ENCODE assay signal across 13 mouse cellular contexts in the genomic region with DNA sequence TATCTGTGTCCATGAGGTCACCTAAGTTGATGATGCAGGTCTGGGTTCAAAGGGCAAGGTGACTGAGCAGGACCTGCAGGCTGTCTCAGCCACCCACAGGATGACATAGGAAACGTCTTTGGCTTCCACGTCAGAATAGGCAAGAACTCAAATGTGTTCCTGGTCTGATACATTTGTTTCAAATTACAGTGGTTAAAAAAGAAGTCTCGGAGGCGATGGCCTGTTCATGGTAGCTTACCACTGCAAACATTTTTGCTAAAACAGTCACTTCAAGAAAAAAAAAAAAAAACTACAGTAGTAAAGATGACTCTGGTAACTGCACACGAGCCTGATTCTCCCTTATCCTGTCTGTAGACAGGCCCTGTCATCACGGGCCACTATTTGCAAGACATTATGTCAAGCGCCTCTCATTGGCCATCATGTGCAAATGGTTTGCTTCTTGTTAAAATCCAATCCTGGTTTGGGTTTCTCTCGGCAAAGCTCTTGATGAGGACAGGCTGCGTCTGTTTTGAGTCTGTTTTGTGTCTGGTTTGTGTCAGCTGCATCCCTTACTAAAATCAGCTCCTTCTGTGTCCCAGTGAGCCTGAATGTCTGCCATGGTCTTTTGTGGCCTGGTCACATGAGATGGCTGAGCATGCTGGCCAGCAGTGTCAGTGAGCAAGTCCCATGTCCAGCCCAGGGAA. TPM values are rescaled to one million over a fixed set of nuclear protein-coding genes. Genes with fewer than 3 reads are reported as not detected.
A peak's percentile ranks its signal among the peaks of the same experiment; 100 is the strongest.
DNase-seq lines count a peak whose midpoint lies in the region; ATAC-seq lines count a peak whose summit lies in the region.
"Had no signal": no experiment of that assay in that cellular context is flagged by ENCODE, and none has a peak within 500 bp of the region (broad histone marks: within the 10 kb centered on the region; RNA-seq: fewer than 3 reads in every experiment).

No protein-coding gene starts in this region.

- H3K4me1 ChIP-seq in forebrain, embryonic 10.5 days: peaks cover 57% of the 10 kb centered on the region
- peaks cover 16% of the 10 kb centered on the region; the same call in 1 of the 2 replicates for H3K4me1 ChIP-seq in forebrain, embryonic 11.5 days (replicated peaks; ENCODE audit: control insufficient read depth, insufficient read depth, low read length)
- H3K4me1 ChIP-seq in heart, embryonic 13.5 days: peaks cover 62% of the 10 kb centered on the region
- H3K4me1 ChIP-seq in midbrain, embryonic 12.5 days: peaks cover 33% of the 10 kb centered on the region

- ATAC-seq in forebrain, embryonic 11.5 days (replicated peaks; ENCODE audit: low FRiP score): no peak
- ATAC-seq in heart, embryonic 13.5 days (ENCODE audit: extremely low read depth, insufficient number of reproducible peaks, low FRiP score, low TSS enrichment): no peak
- ATAC-seq in midbrain, embryonic 12.5 days (ENCODE audit: low FRiP score, low read depth): no peak

- DNase-seq in forebrain, embryonic 10.5 days (ENCODE audit: extremely low spot score, low spot score): no peak
- DNase-seq in forebrain, embryonic 11.5 days (ENCODE audit: low spot score): no peak
- DNase-seq in embryo, embryonic 11 days: peak; percentile 45
- DNase-seq in left cerebral cortex, postnatal 4 days: no peak
- DNase-seq in cerebellum, adult 18-20 months: no peak
- no peak for DNase-seq in retina, postnatal 1 day
- DNase-seq: adrenal gland, adult 2 months; cerebellum, adult 11-12 months; kidney, postnatal 10 days had no signal

- H3K27me3 ChIP-seq in forebrain, embryonic 10.5 days (ENCODE audit: poor library complexity, severe bottlenecking): no peaks in the 10 kb centered on the region; the same call in 1 of the 2 replicates
- H3K27me3 ChIP-seq in forebrain, embryonic 11.5 days (ENCODE audit: control insufficient read depth, insufficient read depth, low read length): no peaks in the 10 kb centered on the region
- H3K27me3 ChIP-seq in heart, embryonic 13.5 days (replicated peaks): peaks cover 71% of the 10 kb centered on the region
- 0 out of 2 replicates have a peak, but pooled peaks cover 8% of the 10 kb centered on the region for H3K27me3 ChIP-seq in midbrain, embryonic 12.5 days
- H3K27me3 ChIP-seq: hindbrain, embryonic 13.5 days had no signal

- H3K9me3 ChIP-seq in forebrain, embryonic 10.5 days: no peaks in the 10 kb centered on the region
- H3K9me3 ChIP-seq in forebrain, embryonic 11.5 days (ENCODE audit: control insufficient read depth, low read length): no peaks in the 10 kb centered on the region
- H3K9me3 ChIP-seq in heart, embryonic 13.5 days: no peaks in the 10 kb centered on the region
- no peaks in the 10 kb centered on the region for H3K9me3 ChIP-seq in midbrain, embryonic 12.5 days
- H3K9me3 ChIP-seq: hindbrain, embryonic 13.5 days had no signal

- H3K27ac ChIP-seq in forebrain, embryonic 10.5 days: peak overlapping the region; percentile 63
- H3K27ac ChIP-seq in forebrain, embryonic 11.5 days (ENCODE audit: low read depth, low read length): no peak overlapping the region
- peak overlapping the region; percentile 60 for H3K27ac ChIP-seq in heart, embryonic 13.5 days (replicated peaks)
- peak overlapping the region; percentile 68 for H3K27ac ChIP-seq in midbrain, embryonic 12.5 days (replicated peaks)
- H3K27ac ChIP-seq: hindbrain, embryonic 13.5 days; liver, embryonic 14.5 days had no signal

- intact Hi-C loops in left cerebral cortex, postnatal 4 days (cut with DNase I): no loop called here

- 72% methylated on average over 9 of the region's 9 CpGs for WGBS in forebrain, embryonic 10.5 days
- WGBS in forebrain, embryonic 11.5 days: 78% methylated on average over 9 of the region's 9 CpGs
- 31% methylated on average over 9 of the region's 9 CpGs for WGBS in heart, embryonic 13.5 days
- 73% methylated on average over 9 of the region's 9 CpGs for WGBS in midbrain, embryonic 12.5 days

- H3K4me2 ChIP-seq in forebrain, embryonic 11.5 days (ENCODE audit: low read depth, low read length, severe bottlenecking): no peak overlapping the region
- H3K4me2 ChIP-seq in heart, embryonic 13.5 days: peak overlapping the region; percentile 7; the same call in 1 of the 2 replicates
- no peak overlapping the region for H3K4me2 ChIP-seq in midbrain, embryonic 12.5 days (replicated peaks)
- H3K4me2 ChIP-seq: hindbrain, embryonic 13.5 days had no signal

- no peaks in the 10 kb centered on the region for H3K36me3 ChIP-seq in forebrain, embryonic 10.5 days (replicated peaks)
- H3K36me3 ChIP-seq in forebrain, embryonic 11.5 days (ENCODE audit: control insufficient read depth, insufficient read depth, low read length): no peaks in the 10 kb centered on the region
- no peaks in the 10 kb centered on the region for H3K36me3 ChIP-seq in heart, embryonic 13.5 days
- no peaks in the 10 kb centered on the region for H3K36me3 ChIP-seq in midbrain, embryonic 12.5 days
- H3K36me3 ChIP-seq: hindbrain, embryonic 13.5 days had no signal

- H3K9ac ChIP-seq in forebrain, embryonic 11.5 days (ENCODE audit: low read length): no peak overlapping the region; the same call in 1 of the 2 replicates
- 0 out of 2 replicates have a peak overlapping the region, but pooled peaks have one; percentile 7 for H3K9ac ChIP-seq in heart, embryonic 13.5 days
- no peak overlapping the region for H3K9ac ChIP-seq in midbrain, embryonic 12.5 days (replicated peaks)
- H3K9ac ChIP-seq: hindbrain, embryonic 13.5 days; liver, embryonic 14.5 days had no signal

- H3K4me3 ChIP-seq in forebrain, embryonic 10.5 days: no peak overlapping the region
- no peak overlapping the region for H3K4me3 ChIP-seq in forebrain, embryonic 11.5 days (ENCODE audit: low read depth, low read length)
- no peak overlapping the region for H3K4me3 ChIP-seq in heart, embryonic 13.5 days
- H3K4me3 ChIP-seq in midbrain, embryonic 12.5 days: no peak overlapping the region
- H3K4me3 ChIP-seq: hindbrain, embryonic 13.5 days had no signal

RNA-seq across cellular contexts. Expression of gene Gpc1, which starts 59.2 kb away (rescaled TPM):
- 95.2 and 99.2 TPM in 2 replicates for polyA plus RNA-seq in forebrain, embryonic 10.5 days (2016; fragmentation: Nextera tagmentation; extraction: Ambion mirVana)
- polyA plus RNA-seq in forebrain, embryonic 11.5 days (2014; fragmentation: Nextera tagmentation; extraction: Ambion mirVana): 139 and 154 TPM in 2 replicates
- polyA plus RNA-seq in heart, embryonic 13.5 days (2015; fragmentation: Nextera tagmentation; extraction: Ambion mirVana): 53.1 and 61.5 TPM in 2 replicates
- 82.4 and 89.5 TPM in 2 replicates for polyA plus RNA-seq in midbrain, embryonic 12.5 days (2016; fragmentation: Nextera tagmentation; extraction: Ambion mirVana)
- 100 to 1,000 TPM; 160 to 188 TPM for total RNA-seq in left cerebral cortex, postnatal 4 days (2021)
